Mouse (Mus musculus) right cerebral cortex, postnatal 4 days (tissue): ENCODE data around the gene Plekhg2.

ENCODE experiments used
- DNase-seq: peaks from one replicate; pipeline ENCODE4 v3.0.0-alpha.2; 2022

Plekhg2 gene

DNA sequence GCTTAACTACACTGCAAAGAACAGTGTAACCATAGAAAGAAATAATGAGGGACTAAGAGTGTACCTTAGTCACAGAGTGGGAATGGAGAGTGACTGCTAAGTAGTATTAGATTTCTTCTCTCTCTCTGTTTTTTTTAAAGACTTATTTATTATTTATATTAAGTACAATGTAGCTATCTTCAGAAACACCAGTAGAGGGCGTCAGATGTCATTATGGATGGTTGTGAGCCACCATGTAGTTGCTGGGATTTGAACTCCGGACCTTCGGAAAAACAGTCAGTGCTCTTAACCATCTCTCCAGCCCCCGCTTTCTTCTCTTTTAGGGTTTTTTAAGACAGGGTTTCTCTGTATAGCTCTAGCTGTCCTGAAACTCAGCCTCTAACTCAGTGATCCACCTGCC lies 45.9 kb downstream of the Plekhg2 start:
- DNase-seq, result no peak

DNA sequence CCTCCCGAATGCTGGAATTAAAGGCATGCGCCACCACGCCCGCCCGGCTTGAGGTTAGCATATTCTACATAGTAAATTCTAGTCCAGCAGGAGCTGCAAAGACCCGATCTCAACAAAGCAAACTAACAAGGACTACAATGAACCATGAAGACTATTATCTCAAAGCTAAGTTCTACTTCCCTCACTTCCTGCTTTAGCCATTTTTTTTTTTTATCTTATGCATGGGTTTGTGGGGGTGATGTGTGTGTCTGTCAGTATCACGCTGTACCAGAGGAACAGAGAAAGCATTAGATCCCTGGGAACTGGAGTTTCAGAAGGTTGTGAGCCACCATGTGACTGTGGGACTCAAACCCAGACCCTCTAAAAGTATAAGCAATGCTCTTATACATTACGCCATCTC lies 47.1 kb downstream of the Plekhg2 start:
- no peak for DNase-seq

DNA sequence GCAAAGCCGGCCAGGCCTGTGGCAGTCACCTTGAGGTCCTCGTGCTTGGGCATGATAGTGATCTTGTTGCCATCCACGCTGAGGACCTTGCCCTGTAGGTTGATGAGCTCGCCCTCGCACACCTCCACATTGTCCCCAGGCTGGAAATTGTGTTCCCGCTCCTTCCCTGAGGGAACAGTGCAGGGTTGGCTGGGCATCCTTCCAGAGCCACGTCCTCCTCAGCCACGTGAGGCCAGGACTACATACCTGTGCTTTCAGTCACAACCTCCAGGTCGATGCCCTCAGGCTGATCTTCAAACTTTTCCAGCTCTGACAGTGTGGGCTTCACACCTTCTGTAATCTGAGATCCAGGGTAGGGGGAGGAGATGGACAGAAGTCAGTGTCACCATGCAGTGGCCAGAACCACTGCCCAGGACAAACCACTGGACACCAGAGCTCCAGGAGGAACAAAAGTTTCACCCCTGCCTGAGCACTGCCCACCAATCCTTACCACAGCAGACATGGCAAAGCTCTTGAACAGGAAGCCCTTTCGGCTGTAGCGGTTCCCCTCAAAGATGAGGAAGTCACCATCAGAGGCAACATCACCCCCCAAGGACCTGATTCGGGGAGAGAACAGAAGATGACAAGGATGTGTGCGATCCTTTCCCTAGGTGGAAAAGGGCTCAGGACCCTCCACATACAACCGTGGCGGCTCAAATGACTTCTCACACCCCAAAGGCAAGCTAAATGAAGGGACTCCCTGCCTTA lies 50.3 kb downstream of the Plekhg2 start:
- no peak for DNase-seq

DNA sequence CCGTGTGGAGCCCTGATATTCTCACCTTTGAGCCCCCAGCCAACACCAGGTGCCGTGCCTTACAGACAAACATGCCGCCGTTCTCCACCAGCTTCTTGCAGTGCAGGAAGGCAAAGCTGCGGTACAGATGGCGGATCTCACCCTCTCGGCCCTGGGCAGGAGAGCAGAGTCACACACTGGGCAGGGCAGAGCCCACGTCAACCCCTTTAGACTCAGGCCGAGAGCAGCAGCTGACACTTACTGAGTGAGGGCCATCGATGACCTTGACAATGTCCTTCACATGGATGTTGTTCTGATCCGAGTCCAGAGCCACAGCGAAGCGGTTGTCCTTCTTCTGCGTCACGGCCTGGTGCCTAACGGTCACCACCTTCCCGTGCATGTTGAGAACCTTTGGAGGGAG lies 53.7 kb downstream of the Plekhg2 start:
- DNase-seq, result no peak

DNA sequence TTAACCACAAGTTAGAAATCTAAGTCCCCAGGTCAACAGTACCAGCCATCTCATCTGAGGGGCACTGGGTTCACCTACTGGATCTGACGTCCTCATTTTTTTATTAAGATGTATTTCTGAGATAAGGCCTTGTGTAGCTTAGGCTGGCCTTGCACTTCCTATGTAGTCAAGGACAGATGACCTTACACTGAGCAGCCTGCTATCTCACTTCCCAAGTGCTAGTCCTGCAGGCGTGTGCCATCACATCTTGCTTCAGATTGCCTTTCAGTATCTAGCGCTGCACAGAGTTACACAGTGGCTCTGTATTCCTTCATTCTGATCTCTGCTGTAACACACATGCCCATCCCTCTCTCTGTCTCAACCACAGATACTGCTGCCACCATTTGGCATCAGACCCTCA lies 54.4 kb downstream of the Plekhg2 start:
- DNase-seq, result no peak

DNA sequence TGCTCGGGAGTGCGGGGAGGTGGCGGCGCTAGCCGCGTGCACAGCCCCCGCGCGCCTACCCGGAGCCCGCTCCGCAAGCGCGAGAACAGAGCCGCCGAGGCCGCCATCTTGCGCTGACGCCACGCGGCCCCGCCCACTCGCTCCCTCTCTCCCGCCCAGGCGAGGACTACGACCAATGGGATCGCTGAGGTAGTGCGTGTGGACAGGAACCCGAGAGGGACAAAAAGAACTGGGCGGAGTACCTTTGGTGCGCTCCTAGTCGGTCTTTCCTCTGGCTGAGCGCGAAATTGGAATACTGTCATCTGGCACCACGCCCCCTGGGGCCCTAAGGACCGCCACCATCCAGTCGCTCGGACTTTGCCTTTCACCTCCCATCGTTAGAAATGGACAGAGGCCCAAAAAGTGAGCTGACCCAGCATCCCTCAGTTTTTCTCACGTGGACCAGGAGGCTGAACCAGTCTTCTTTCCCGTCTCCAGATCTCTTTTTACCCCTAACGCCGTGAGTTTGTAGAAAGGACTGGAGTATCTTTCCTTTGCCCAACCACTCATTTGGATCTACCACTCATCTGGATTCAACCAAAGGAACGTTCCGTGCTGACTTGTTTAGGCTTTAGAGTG lies 60.4 kb downstream of the Plekhg2 start, which contains the start of gene Timm50:
TSS of gene Timm50 (minus strand) at position 147 of the 618 bp plus-strand sequence.
- DNase-seq, result peak; percentile 97

DNA sequence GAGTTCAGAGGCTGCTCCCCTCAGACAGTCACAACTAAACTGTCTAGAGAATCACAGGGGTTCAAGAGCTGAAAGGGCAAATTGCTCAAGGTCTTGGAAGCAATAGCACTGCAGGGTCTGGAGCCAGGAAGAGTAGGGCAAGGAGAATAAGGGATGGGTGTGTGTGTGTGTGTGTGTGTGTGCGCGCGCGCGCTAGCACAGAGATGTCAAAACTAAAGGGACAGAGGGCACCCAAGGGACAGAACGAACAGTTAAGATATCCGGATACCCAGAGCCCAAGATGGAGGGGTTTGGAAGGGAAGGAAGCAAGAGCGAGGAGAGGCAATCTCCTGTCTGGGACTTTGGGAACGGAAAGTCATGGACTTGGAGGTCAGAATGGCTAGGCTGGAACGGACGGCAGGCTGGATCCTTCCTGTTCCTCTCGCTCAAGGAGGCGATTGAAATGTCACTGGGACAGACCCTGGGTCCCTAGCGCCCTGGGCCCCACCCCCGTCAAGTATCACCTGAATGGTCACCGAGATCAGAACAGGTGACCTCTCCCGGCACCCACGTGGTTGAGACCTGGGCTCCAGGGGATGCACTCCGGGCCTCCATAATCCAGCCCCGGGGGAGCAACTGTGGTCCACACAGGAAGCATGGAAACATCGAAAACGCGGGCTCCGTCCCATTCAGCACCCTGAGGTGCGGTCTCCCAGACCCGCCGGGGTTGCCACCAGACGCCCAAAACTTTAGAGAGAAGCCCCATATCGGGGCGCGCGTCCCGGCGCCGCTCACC lies 61.1 kb downstream of the Plekhg2 start:
- DNase-seq, result no peak

DNA sequence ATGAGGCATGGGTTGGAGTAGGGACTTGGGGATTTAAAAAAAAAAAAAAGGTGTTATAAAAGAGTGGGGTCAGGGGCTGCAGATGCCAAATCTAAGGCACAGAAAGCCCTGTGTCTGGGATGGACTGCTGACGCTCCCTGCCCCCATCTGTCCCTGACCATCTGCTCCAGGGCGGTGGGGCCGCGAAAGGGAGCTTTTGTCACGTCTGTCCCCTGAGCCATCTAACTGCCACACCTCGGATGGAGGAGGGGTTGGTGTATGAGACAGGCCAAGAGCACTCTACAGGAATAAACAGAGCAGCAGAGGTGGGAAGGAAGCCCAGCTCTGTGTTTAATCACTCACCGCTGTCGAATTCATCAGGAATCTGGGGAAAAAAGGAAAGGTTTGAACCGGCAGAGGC lies 62.7 kb downstream of the Plekhg2 start:
- DNase-seq, result no peak
